Mouse (Mus musculus): ENCODE data around the gene Zfp62. TPM values are rescaled to one million over a fixed set of nuclear protein-coding genes. Genes with fewer than 3 reads are reported as not detected.
"Not testable (repeated sequence)": the region's sequence is repeated elsewhere in the genome, so short reads cannot be mapped to it uniquely, and the experiment has no call there.

Zfp62 gene
- total RNA-seq (2021) = 36.2 and 38.8 TPM in 2 replicates
- long read RNA-seq, partial matches to known transcripts = 1 of 8 reads
- long read RNA-seq, other reads (novel, unspliced or antisense) = 2 of 8 reads

GRCm38 (mm10) chr11:49203129-49203768 is at the start of gene Zfp62:
TSS of gene Zfp62 (plus strand) at chr11:49203292.
- peak; percentile 94 for DNase-seq

GRCm38 (mm10) chr11:49154077-49154476 is 49.0 kb upstream of the Zfp62 start, which contains the start of gene Olfr1394:
TSS of gene Olfr1394 (plus strand) at chr11:49154377.
- no peak for DNase-seq

- no peak for DNase-seq
Observed at GRCm38 (mm10) chr11:49156821-49157814, 46.0 kb upstream of the Zfp62 start.

- DNase-seq = peak; percentile 18
Observed at GRCm38 (mm10) chr11:49168839-49169611, 34.1 kb upstream of the Zfp62 start.

GRCm38 (mm10) chr11:49170576-49170975 is 32.5 kb upstream of the Zfp62 start:
- DNase-seq = no peak

GRCm38 (mm10) chr11:49175345-49175744 is 27.7 kb upstream of the Zfp62 start:
- DNase-seq = no peak

- not testable (repeated sequence) for DNase-seq
Observed at GRCm38 (mm10) chr11:49176047-49176779, 26.9 kb upstream of the Zfp62 start.

GRCm38 (mm10) chr11:49183172-49183571 is 19.9 kb upstream of the Zfp62 start:
- DNase-seq = no peak

- DNase-seq = no peak
Observed at GRCm38 (mm10) chr11:49186452-49186851, 16.6 kb upstream of the Zfp62 start.

- no peak for DNase-seq
Observed at GRCm38 (mm10) chr11:49186955-49187488, 16.1 kb upstream of the Zfp62 start, which contains the start of gene Btnl9. TSS of gene Btnl9 (minus strand) at chr11:49187159.

GRCm38 (mm10) chr11:49187701-49188100 is 15.4 kb upstream of the Zfp62 start:
- DNase-seq = no peak

GRCm38 (mm10) chr11:49189737-49190136 is 13.4 kb upstream of the Zfp62 start:
- DNase-seq = peak; percentile 57

GRCm38 (mm10) chr11:49191083-49191482 is 12.0 kb upstream of the Zfp62 start:
- DNase-seq = no peak

- DNase-seq = not testable (repeated sequence)
Observed at GRCm38 (mm10) chr11:49194771-49195170, 8.3 kb upstream of the Zfp62 start.

- DNase-seq = no peak
Observed at GRCm38 (mm10) chr11:49195819-49196322, 7.2 kb upstream of the Zfp62 start.

- DNase-seq = no peak
Observed at GRCm38 (mm10) chr11:49200666-49201065, 2.4 kb upstream of the Zfp62 start.

- DNase-seq = no peak
Observed at GRCm38 (mm10) chr11:49201142-49201541, 1.9 kb upstream of the Zfp62 start.

GRCm38 (mm10) chr11:49202071-49202470 is 1.0 kb upstream of the Zfp62 start:
- DNase-seq = no peak

GRCm38 (mm10) chr11:49202523-49203061 is 500 bp upstream of the Zfp62 start:
- DNase-seq = no peak

GRCm38 (mm10) chr11:49203771-49204497 is 842 bp downstream of the Zfp62 start:
- peak; percentile 23 for DNase-seq

Measured in adrenal gland, postnatal 25 days (tissue).